Mouse (Mus musculus) stomach, postnatal 0 days (tissue): ENCODE results near the gene Mapk8ip2. TPM values are rescaled to one million over a fixed set of nuclear protein-coding genes. Genes with fewer than 3 reads are reported as not detected.

Experiments used
- ATAC-seq: fragments of 200-750 bp; cut with Nextera tagmentation; 2 replicates; pipeline ENCODE4 v1.8.0; 2017; ENCODE audit not compliant: low FRiP score, low TSS enrichment
- DNase-seq: peaks from one replicate; pipeline ENCODE4 v3.0.0-alpha.2; 2016; ENCODE audit warnings: low spot score
- H3K27ac ChIP-seq: fragments of 300-500 bp; sonication (generic); replicated peaks from 2 replicates; pipeline ENCODE4 v1.5.1; 2014; ENCODE audit warnings: mild to moderate bottlenecking, control low read depth
- H3K27me3 ChIP-seq: fragments of 300-500 bp; sonication (generic); 2 replicates; pipeline ENCODE4 v1.6.1; 2014; ENCODE audit warnings: low read length; ENCODE audit not compliant: control insufficient read depth, insufficient read depth
- H3K36me3 ChIP-seq: fragments of 300-500 bp; sonication (generic); 2 replicates; pipeline ENCODE4 v1.6.1; 2014; ENCODE audit warnings: low read length, mixed read lengths; ENCODE audit not compliant: control insufficient read depth, insufficient read depth
- H3K4me1 ChIP-seq: fragments of 300-500 bp; sonication (generic); replicated peaks from 2 replicates; pipeline ENCODE4 v1.6.1; 2014; ENCODE audit warnings: antibody characterized with exemption; ENCODE audit not compliant: control insufficient read depth, insufficient read depth
- H3K4me2 ChIP-seq: fragments of 300-500 bp; sonication (generic); replicated peaks from 2 replicates; pipeline ENCODE4 v1.6.1; 2014; ENCODE audit warnings: low read depth, mild to moderate bottlenecking, control low read depth, moderate library complexity
- H3K4me3 ChIP-seq: fragments of 300-500 bp; sonication (generic); 2 replicates; pipeline ENCODE4 v1.5.1; 2014; ENCODE audit warnings: low read depth, low read length, control low read depth
- H3K9ac ChIP-seq: fragments of 300-500 bp; sonication (generic); 2 replicates; pipeline ENCODE4 v1.6.1; 2014; ENCODE audit warnings: mild to moderate bottlenecking, low read length, control low read depth, mixed read lengths
- H3K9me3 ChIP-seq: fragments of 300-500 bp; sonication (generic); 2 replicates; pipeline ENCODE4 v1.6.1; 2016; ENCODE audit warnings: low read length; ENCODE audit not compliant: control insufficient read depth
- CTCF ChIP-seq: IDR thresholded peaks from 2 replicates; pipeline ENCODE4 v1.5.1; 2016; ENCODE audit warnings: antibody characterized with exemption, low read depth, mild to moderate bottlenecking, moderate library complexity
- EP300 ChIP-seq: optimal IDR thresholded peaks from 2 replicates; pipeline ENCODE3; 2016; ENCODE audit warnings: antibody characterized with exemption
- WGBS: fragments of 180-500 bp; shearing (Covaris S2); extraction: QIAGEN DNeasy Blood & Tissue Kit; methylation state at CpG from one replicate; pipeline ENCODE4 v1.1.7; 2014; 5-methylcytosine and 5-hydroxymethylcytosine counted together
- polyA plus RNA-seq: library from polyadenylated mRNA; unstranded; fragments of >200 nt; fragmentation: Nextera tagmentation; extraction: Ambion mirVana; gene quantifications from 2 replicates; pipeline ENCODE4 v1.2.1, GENCODE M21; 2015

Gene Mapk8ip2
- polyA plus RNA-seq, 1 experiment from 2014 or later = 1.6 TPM

GRCm38 (mm10) chr15:89500221-89500791 is 46.6 kb downstream of the Mapk8ip2 start:
- no peaks in the 10 kb centered on the region for H3K36me3 ChIP-seq
- WGBS = 1% methylated on average over 35 of the region's 35 CpGs
- DNase-seq = peak; percentile 48
- H3K4me1 ChIP-seq = no peaks in the 10 kb centered on the region
- no peak for TF ChIP-seq EP300
- TF ChIP-seq CTCF = no peak
- H3K27ac ChIP-seq = no peak overlapping the region
- H3K9ac ChIP-seq = peak overlapping the region; percentile 60; the same call in 1 of the 2 replicates
- peak overlapping the region; percentile 94 for H3K4me2 ChIP-seq
- H3K9me3 ChIP-seq = no peaks in the 10 kb centered on the region
- peak; percentile 9; the same call in 1 of the 2 replicates for ATAC-seq
- H3K27me3 ChIP-seq = no peaks in the 10 kb centered on the region; the same call in 1 of the 2 replicates
- H3K4me3 ChIP-seq = peak overlapping the region; percentile 67

GRCm38 (mm10) chr15:89501321-89501720 is 47.6 kb downstream of the Mapk8ip2 start:
- Histone ChIP-seq H3K4me3 (no peak overlapping the region), H3K4me1 (no peaks in the 10 kb centered on the region), H3K27ac (no peak overlapping the region), H3K9ac (no peak overlapping the region), H3K9me3 (no peaks in the 10 kb centered on the region), H3K36me3 (no peaks in the 10 kb centered on the region), H3K4me2 (no peak overlapping the region), H3K27me3 (no peaks in the 10 kb centered on the region; the same call in 1 of the 2 replicates)
- no peak for TF ChIP-seq EP300
- no peak for TF ChIP-seq CTCF
- no peak for DNase-seq
- 92% methylated on average over 3 of the region's 3 CpGs for WGBS
- no peak for ATAC-seq

- Histone ChIP-seq H3K9ac (no peak overlapping the region), H3K4me2 (no peak overlapping the region), H3K27ac (no peak overlapping the region), H3K27me3 (no peaks in the 10 kb centered on the region; the same call in 1 of the 2 replicates), H3K4me3 (no peak overlapping the region), H3K36me3 (no peaks in the 10 kb centered on the region), H3K4me1 (no peaks in the 10 kb centered on the region), H3K9me3 (no peaks in the 10 kb centered on the region)
- DNase-seq (no peak), ATAC-seq (no peak)
- WGBS = 90% methylated on average over 9 of the region's 9 CpGs
- TF ChIP-seq EP300 = no peak
- no peak for TF ChIP-seq CTCF
Observed at GRCm38 (mm10) chr15:89504838-89505237, 51.1 kb downstream of the Mapk8ip2 start.

DNA sequence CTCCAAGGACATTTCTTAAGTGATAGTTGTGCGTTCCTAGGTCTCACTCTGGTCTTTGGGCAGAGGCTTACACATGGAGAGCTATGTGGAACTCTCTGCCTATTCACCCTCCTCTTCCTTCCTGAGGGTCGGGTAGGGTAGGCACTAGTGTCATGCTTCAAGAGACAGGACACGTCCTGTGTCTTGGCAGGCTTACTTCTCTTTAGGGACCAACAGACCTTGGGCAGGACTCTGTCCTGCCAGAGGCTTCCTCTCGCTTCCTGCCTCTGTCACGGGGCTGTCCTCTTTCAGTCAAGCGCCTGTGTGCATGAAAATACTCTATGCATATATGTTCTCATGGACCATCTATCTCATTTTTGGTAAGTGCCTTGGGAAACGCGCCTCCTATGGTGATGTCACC is 54.0 kb downstream of the Mapk8ip2 start:
- no peaks in the 10 kb centered on the region for H3K4me1 ChIP-seq
- H3K36me3 ChIP-seq = no peaks in the 10 kb centered on the region
- no peak overlapping the region for H3K4me3 ChIP-seq
- no peak for ATAC-seq
- TF ChIP-seq CTCF (no peak), EP300 (no peak)
- no peak overlapping the region for H3K27ac ChIP-seq
- H3K9ac ChIP-seq = no peak overlapping the region
- H3K27me3 ChIP-seq = no peaks in the 10 kb centered on the region
- DNase-seq = no peak
- WGBS = 90% methylated on average over 8 of the region's 8 CpGs
- no peaks in the 10 kb centered on the region for H3K9me3 ChIP-seq
- no peak overlapping the region for H3K4me2 ChIP-seq

DNA sequence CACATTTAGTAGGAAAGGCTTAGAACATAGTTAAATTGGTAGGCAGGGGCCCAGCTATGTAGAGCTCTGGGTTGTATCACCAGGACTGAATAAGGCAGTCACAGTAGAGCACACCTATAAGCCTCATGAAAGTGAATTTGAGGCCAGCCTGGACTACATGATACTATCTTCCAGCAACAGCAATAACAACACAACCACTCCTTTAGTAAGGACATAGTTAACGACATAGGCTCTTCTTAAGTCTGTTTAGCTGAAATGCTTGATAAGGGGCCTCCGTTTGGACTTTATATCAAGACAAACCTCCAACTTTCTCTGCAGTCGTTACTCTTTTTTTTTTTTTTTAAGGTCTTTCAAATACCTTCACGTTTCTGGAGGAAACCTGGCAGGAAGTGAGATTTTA is 59.0 kb downstream of the Mapk8ip2 start:
- no peaks in the 10 kb centered on the region for H3K9me3 ChIP-seq
- H3K4me3 ChIP-seq = no peak overlapping the region
- no peaks in the 10 kb centered on the region for H3K4me1 ChIP-seq
- H3K27me3 ChIP-seq = no peaks in the 10 kb centered on the region
- no peak overlapping the region for H3K4me2 ChIP-seq
- no peak overlapping the region for H3K27ac ChIP-seq
- DNase-seq (no peak), ATAC-seq (no peak)
- WGBS = 73% methylated on average over 4 of the region's 4 CpGs
- no peak for TF ChIP-seq EP300
- H3K36me3 ChIP-seq = no peaks in the 10 kb centered on the region
- H3K9ac ChIP-seq = no peak overlapping the region

Other genes with a start within 250 kb of the Mapk8ip2 start
- 16.2 and 17.2 TPM in 2 replicates for gene Ppp6r2, start 242.4 kb upstream of the Mapk8ip2 start, polyA plus RNA-seq
- 27.6 and 31.9 TPM in 2 replicates for gene Sbf1, start 138.6 kb upstream of the Mapk8ip2 start, polyA plus RNA-seq
- 0.44 and 0.47 TPM in 2 replicates for gene Adm2, start 131.2 kb upstream of the Mapk8ip2 start, polyA plus RNA-seq
- gene Miox, start 119.5 kb upstream of the Mapk8ip2 start, polyA plus RNA-seq = 0.17 TPM in 1 of 2 replicates, not detected in the other
- gene Lmf2, start 98.3 kb upstream of the Mapk8ip2 start, polyA plus RNA-seq = 24.3 and 24.4 TPM in 2 replicates
- gene Ncaph2, start 98.2 kb upstream of the Mapk8ip2 start, polyA plus RNA-seq = 69.4 and 72.8 TPM in 2 replicates
- 6.3 and 7.4 TPM in 2 replicates for gene Sco2, start 80.1 kb upstream of the Mapk8ip2 start, polyA plus RNA-seq
- gene Tymp, start 76.9 kb upstream of the Mapk8ip2 start, polyA plus RNA-seq = 1.4 and 1.6 TPM in 2 replicates
- gene Odf3b, start 74.6 kb upstream of the Mapk8ip2 start, polyA plus RNA-seq = 0.56 and 0.80 TPM in 2 replicates
- 0.02 TPM in 1 of 2 replicates, not detected in the other for gene Klhdc7b, start 69.0 kb upstream of the Mapk8ip2 start, polyA plus RNA-seq
- 0.25 TPM in 1 of 2 replicates, not detected in the other for gene Syce3, start 43.4 kb upstream of the Mapk8ip2 start, polyA plus RNA-seq
- 0.51 and 0.63 TPM in 2 replicates for gene Cpt1b, start 28.1 kb upstream of the Mapk8ip2 start, polyA plus RNA-seq
- 1.3 and 1.6 TPM in 2 replicates for gene C730034F03Rik, start 24.3 kb upstream of the Mapk8ip2 start, polyA plus RNA-seq
- not detected in 2 replicates for gene Gm44502, start 24.2 kb upstream of the Mapk8ip2 start, polyA plus RNA-seq
- 46.8 and 47.9 TPM in 2 replicates for gene Chkb, start 24.0 kb upstream of the Mapk8ip2 start, polyA plus RNA-seq
- 10.3 and 11.1 TPM in 2 replicates for gene Arsa, start 23.5 kb downstream of the Mapk8ip2 start, polyA plus RNA-seq
- gene Shank3, start 45.7 kb downstream of the Mapk8ip2 start, polyA plus RNA-seq = 0.35 and 0.40 TPM in 2 replicates
- gene Acr, start 114.4 kb downstream of the Mapk8ip2 start, polyA plus RNA-seq = 0.08 TPM in 1 of 2 replicates, not detected in the other
- 13.4 and 14.2 TPM in 2 replicates for gene Rabl2, start 138.0 kb downstream of the Mapk8ip2 start, polyA plus RNA-seq